Mouse (Mus musculus) urinary bladder, postnatal 4 days (tissue): ENCODE results near the gene Spag6.
A peak's percentile ranks its signal among the peaks of the same experiment; 100 is the strongest.

Experiments used
- DNase-seq, 2 experiments: peaks; one replicate each; pipeline ENCODE4 v3.0.0; 2021 to 2022; ENCODE audit warnings: low spot score in 2 of 2

The Spag6 gene

DNA sequence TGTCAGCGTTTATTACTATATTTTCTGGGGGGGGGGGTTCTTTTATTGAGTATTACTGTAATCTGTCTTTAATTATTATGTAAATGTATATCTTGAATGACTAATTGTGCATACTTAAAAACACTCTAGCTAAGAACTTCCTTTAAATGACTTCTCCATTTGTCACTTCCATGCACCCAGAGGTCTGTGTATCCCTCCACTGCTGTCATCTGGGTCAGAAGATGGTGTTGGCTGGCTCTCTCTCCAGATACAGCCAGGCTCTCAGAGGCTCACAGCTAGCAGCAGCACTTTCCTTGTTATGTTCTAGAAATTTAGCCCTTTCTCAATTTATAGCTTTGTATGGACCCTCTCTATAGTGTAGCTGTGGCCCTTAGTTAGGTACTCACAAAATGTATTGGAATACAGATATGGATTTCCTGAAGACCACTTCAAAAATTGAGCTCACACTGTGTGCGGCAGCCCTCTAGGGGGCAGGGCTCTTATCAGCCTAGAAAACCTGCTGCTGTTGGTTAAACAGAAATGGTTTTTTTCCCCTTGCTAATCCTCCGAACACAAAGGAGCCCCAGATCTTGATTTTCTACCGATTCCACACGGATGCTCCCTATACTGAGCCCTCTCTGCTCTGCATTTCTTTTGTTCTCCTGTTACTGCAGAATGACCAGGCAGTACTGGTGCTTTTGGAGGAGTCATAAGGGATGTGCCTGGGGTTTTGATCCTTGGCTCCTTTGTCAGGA, 40.7 kb downstream of the Spag6 start:
- no peak for DNase-seq

DNA sequence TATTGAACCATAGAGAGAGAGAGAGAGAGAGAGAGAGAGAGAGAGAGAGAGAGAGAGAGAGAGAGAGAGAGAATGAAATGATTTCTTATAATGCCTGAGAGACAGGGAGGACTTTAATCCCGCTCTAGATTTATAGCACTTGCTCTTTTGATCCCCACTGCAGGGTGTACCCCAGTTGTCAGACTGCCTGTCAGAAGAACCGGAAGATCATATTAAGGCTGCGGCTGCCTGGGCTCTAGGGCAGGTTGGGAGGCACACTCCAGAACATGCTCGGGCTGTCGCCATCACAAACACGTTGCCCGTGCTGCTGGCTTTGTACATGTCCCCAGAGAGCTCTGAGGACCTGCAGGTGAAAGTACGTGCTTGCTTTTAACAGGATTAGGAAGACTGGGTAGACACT, 43.2 kb downstream of the Spag6 start:
- DNase-seq = no peak

DNA sequence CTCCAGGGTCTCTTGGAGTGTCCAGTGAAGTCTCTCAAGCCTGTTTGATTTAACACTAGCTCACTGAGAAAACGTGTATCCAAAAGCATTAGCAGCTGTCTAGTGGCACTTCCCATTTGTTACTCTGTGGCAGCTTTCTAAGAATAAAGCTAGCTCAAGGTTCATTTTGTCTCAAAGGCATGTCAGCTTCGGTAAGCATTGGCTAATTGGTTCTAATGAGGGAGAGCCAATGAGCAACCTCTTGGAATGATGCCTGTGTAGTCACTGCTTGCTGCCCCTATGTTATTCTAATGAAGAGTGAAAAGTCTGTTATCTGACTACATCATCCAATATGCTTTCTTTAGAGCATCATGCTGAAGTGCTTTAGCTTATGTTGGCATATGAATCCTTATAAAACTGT, 45.4 kb downstream of the Spag6 start:
- no peak for DNase-seq

DNA sequence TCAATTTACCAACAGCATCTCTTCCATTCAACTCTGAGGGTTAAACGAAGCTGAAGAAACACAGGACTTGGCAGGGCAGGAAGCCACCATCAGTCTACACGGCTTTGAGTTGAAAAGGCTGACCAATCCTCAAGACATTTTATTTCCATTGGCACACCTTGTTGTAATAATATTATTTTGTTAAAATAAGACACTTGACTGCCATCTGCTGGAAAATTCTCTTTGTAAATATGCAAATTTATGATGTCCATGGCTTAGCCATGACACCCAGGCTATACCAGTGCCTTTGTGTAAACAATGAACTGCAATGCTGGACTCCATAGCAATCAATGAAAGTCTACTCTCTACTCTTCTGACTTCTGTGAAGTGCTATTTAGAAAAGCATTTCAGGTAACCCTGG, 62.3 kb downstream of the Spag6 start:
- DNase-seq = no peak

DNA sequence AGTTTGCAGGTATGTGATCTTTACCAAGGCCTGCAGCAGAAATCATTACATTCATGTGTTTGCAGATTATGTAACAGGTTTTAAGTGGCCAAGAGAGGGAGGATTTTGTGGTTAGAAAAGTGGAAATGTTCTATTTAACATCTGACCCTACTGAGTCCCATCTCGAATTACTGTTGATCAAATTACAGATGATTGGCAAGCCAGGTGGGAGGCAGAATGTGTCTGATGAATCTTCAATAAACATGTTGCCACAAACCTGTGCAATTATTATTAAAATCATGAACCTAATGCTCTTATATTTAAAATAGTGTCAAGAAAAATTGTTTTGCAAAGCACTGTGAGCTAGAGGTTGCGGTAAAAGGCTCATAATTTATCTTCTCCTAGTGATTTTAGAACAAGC, 71.0 kb downstream of the Spag6 start:
- no peak for DNase-seq

DNA sequence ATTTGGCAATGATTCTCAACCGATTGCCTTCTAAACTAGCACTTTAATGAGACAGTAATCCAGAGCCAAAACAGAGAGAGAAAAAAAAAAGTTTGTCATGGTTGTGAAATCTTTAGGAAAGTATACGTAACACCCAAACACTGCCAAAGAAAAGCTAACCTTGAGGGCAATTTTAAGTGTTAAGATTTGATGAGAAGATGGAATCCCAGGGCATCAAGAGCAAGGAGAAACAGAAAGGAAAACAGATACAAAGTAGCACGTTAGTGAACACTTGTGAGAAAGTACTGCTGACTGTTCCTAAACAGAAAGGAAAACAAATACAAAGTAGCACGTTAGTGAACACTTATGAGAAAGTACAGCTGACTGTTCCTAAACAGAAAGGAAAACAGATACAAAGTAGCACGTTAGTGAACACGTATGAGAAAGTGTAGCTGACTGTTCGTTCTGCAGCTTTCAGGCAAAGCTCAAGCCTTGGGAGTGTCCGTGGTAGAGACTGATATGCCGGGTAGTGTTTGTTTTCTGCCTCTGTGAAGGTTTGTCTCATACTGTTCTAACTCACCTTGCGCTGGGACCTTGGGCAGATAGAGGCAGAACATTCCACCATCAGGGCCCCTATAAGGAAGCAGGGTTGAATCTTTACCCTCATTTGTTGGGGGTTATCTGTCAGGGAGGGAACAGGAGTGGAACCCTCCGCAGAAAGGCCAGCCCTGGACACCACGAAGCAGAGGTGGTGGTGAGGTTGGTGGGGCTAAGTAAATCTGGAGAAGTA, 71.8 kb downstream of the Spag6 start:
- no peak for DNase-seq

DNA sequence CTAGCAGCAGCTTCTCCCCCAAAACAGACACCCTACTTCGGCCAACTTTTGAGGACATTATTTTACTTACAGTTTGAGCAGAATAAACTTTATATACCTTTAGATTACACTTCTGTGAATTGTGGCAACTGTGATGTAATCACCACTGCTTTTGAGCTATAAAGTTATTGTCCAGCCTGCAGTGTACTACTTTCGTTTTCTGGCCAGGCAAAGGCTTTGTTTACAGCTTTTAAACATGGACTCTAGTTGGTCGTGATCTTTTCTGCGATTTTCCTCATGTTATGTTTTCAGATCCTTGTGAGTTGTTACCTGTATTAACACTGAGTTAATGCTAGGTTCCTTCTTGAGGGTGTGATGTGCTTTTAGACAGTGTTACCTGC, 72.6 kb downstream of the Spag6 start:
- no peak for DNase-seq

DNA sequence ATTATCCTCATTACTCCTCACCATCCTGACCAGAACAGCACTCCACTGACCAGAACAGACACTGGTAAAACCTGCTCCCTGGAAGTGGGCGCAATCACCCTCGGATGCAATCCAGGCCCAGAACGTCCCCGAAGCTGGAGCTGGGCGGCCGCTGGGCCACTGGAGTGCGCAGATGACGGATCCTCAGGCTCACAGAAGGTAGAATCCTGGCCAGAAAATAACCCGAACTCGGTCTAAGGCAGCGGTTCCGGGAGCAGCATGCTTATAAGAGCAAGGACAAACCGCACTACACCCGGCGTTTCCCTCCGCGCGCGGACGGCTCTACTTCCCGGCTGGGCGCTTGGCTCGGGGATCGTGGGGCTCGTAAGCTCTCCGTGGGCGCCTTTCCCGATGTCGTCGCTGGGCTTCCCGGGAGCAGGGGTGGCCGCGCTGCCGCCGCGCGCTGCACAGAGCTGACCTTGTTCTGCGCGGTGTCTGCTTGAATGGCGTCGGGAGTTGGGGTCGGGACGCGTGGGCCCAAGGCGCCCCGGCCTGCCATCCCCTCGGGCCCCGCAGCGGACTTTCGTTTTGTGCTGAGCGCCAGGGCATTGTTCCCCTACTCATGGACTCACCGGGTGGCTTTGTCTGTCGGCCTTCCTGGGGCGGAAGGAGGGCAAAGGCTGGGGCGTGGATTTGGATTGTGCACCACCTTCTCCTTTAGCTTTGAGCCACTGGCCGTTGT, 73.1 kb downstream of the Spag6 start:
- DNase-seq = peak; percentile 87 to 92

DNA sequence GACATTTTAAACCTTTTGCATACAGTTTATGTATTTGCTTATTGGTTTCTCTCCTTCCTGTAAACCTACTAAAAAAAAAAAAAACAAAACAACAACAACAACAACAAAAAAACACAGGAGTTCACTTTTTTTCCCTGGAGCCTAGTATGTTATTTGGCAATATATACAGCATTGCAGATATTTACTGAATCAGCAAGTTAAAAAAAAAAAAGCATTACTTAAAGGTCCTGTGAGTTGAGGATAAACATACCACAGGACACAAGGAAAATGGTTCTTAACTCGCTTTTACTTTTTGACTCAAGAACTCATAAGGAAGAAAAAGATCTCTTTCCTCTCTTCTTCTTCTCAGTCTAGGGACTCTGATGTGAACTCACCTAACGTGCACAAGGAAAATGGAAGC, 74.6 kb downstream of the Spag6 start:
- DNase-seq = no peak

DNA sequence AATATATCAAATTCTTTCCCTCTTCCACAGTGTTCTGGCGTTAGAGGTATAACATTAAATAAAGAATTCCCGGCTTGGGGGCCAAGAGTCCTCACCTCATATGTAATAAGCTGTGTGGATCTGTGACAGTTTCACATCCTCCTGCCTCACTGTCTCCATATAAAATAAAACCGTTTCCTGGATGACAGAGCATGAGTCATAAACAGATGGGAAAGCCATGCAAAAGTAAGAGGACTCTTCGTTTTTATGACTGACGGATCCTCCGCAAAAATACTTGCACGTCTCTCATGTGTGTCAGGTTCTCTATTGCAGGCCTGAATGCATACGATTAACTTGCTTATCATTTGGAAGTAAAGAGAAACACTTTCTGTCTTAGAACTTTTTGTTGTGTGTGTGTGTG, 78.6 kb downstream of the Spag6 start:
- no peak for DNase-seq

DNA sequence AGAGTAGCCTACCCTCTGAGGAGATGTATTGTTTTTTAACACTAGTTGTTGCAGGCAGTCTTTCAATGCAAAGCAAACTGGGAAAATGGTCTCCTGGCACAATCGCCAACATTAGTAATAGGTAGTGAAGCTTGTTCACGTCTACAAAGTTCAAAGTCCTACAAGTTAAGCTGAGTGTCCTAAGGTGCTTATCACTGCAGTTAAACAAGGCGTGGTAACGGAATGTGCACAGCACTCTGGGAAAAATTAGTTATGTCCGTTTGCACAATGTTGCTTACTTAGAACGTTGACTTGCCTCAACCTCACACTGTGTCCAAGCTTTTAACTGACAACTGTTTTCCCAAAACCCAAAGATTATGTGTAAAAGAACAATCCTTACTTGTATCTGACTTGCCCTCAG, 80.5 kb downstream of the Spag6 start:
- no peak for DNase-seq

DNA sequence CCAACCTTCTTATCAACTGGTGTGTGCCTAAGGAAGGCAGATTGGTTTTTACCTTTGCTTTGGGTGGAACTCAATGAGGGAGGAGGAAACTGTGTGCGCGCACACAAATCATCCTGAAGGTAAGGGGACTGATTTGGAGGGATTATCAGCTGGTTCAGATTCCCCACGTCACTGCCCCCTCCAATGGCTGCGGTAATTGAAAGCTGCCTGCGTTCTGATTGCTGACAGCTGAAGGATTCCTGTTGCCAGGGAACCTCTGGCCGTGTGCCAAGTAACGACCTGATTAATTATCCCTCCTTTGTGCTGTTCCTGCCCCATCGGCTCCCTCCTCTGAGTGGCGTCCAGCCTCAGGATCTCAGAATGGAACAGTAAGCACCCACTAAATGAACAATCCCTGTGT, 84.4 kb downstream of the Spag6 start:
- peak in 1 of 2 experiments; percentile 58 for DNase-seq

DNA sequence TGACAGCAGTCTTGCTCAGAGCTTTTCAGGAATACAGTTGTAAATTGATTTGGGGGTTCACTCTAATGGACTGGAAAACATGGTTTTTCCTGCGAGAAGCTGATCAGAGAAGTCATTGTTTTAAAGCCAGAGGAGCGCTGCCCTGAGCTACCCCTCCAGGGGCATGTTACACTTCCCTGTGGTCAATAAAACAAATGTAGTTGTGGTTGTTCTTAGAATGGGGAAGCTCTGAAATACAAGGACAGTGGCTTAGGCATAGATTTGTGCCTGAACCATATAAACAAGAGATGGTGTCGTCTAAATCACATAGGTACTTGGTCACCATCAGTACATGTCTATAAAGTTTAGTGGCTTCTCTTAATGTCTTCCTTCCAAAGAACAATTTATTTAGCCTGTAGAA, 86.0 kb downstream of the Spag6 start:
- no peak for DNase-seq

DNA sequence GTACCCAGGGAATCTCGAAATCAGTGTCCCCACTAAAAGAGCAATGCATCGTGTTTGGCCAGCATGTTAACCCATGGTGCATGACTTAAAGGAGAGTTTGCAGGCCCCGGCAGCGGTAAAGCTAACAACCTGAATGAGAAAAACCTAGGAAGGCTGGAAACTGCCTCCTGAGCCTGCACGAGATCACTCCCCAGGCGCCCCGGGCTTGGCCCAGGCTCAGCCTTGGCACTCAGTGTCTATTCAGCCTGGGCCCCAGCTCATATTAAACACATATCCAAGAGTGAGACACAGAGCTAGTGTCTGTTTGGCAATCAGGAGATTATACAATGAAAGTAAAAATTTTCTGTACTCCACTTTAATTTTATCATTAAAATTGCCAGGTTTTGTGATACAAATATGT, 87.5 kb downstream of the Spag6 start:
- DNase-seq = no peak

DNA sequence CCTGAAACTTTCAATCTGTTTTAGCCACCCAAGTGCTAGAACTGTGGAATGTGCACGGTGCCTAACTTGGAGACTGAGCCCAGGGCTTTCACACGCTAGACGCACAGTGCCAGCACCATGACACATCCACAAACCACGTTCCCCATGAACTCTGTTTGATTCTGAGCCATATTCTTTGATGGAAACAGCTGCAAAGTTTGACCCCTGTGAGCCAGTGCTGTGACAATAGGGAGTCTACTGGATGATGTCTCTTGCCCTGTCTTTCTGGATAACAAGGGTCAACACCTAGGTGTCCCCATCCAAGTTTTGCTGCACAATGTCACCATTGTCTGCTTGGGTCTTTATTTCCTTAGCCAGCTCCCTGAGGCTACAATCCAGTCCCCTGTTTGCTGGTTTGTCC, 100.4 kb downstream of the Spag6 start:
- DNase-seq = no peak

DNA sequence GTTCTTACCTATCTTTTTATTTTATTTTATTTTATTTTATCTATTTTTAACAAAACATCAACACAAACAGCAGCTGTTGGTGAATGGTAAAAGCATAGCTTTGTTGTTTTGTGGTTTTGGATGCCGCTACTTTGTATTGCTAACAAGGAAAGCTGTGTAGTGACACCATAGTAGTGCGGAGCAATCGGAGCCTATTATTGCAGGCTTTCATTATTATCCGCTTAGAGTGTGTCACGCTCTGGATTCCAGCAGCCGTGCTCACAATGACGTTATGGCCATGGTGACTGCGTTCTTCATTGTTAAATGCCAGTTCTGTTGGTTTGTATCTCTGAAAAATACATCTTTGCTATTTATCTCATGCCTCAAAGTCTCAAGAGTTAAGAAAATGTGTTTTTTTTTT, 103.9 kb downstream of the Spag6 start:
- peak in 1 of 2 experiments; percentile 20 for DNase-seq

DNA sequence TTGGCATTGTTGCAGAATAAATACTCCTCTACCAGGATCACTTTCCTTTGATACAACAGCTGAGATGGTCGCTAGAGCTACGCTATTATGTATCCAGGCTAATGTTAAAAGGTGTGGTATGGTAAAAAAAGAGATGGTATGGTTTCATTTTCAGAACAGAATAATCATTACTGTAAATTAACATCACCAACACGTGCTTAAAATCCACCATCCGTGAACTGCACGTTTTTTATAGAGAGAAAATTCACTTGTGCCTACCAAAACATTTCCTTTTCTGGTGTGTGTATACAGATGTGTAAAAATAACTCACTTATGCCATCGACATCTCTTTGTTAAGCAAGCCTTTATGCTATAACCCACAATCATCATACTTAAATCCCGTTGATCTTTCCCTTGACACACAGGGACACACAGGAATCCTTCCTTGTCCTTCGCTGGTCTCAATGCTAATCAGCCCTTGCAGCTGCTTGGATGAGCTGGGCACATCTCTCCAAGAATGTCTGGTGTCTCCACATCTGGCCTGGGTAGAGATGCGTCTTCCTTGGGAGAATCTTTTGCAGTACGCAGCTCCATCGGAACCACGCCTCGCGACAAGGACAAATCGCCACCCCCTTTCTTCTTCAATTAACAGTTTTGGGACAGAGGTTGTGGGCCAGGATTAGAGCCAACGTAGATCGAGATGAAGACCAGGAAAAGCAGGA, 105.6 kb downstream of the Spag6 start:
- DNase-seq = no peak
